Mouse (Mus musculus) midbrain, embryonic 14.5 days (tissue): ENCODE measurements around the gene Scn3b. TPM values are rescaled to one million over a fixed set of nuclear protein-coding genes. Genes with fewer than 3 reads are reported as not detected.

Source experiments
- ATAC-seq: fragments of 200-750 bp; cut with Nextera tagmentation; 2 replicates; pipeline ENCODE4 v1.8.0; 2017; ENCODE audit warnings: moderate number of reproducible peaks, moderate library complexity; ENCODE audit not compliant: low FRiP score, low TSS enrichment
- DNase-seq: peaks from one replicate; pipeline ENCODE4 v3.0.0-alpha.2; 2015
- H3K27ac ChIP-seq: fragments of 300-500 bp; sonication (generic); replicated peaks from 2 replicates; pipeline ENCODE4 v1.5.1; 2014; ENCODE audit warnings: mild to moderate bottlenecking, low read depth, low read length, moderate library complexity
- H3K27me3 ChIP-seq: fragments of 300-500 bp; sonication (generic); 2 replicates; pipeline ENCODE4 v1.6.1; 2014; ENCODE audit warnings: low read length, control low read depth, mixed read lengths; ENCODE audit not compliant: control insufficient read depth, insufficient read depth
- H3K36me3 ChIP-seq: fragments of 300-500 bp; sonication (generic); 2 replicates; pipeline ENCODE4 v1.6.1; 2014; ENCODE audit warnings: low read length, control low read depth; ENCODE audit not compliant: control insufficient read depth, insufficient read depth
- H3K4me1 ChIP-seq: fragments of 300-500 bp; sonication (generic); 2 replicates; pipeline ENCODE4 v1.6.1; 2014; ENCODE audit warnings: mild to moderate bottlenecking, antibody characterized with exemption, low read length, control low read depth; ENCODE audit not compliant: control insufficient read depth, insufficient read depth
- H3K4me2 ChIP-seq: fragments of 300-500 bp; sonication (generic); 2 replicates; pipeline ENCODE4 v1.6.1; 2014; ENCODE audit warnings: mild to moderate bottlenecking, low read length, moderate library complexity
- H3K4me3 ChIP-seq: fragments of 300-500 bp; sonication (generic); replicated peaks from 2 replicates; pipeline ENCODE4 v1.5.1; 2014; ENCODE audit warnings: low read depth, low read length
- H3K9ac ChIP-seq: fragments of 300-500 bp; sonication (generic); replicated peaks from 2 replicates; pipeline ENCODE4 v1.6.1; 2014; ENCODE audit warnings: mild to moderate bottlenecking, low read length, moderate library complexity
- H3K9me3 ChIP-seq: fragments of 300-500 bp; sonication (generic); 2 replicates; pipeline ENCODE4 v1.6.1; 2016; ENCODE audit warnings: low read length, control low read depth, mixed read lengths; ENCODE audit not compliant: control insufficient read depth
- WGBS: fragments of 180-500 bp; shearing (Covaris S2); extraction: QIAGEN DNeasy Blood & Tissue Kit; methylation state at CpG from one replicate; pipeline ENCODE4 v1.1.7; 2014; 5-methylcytosine and 5-hydroxymethylcytosine counted together
- polyA plus RNA-seq: library from polyadenylated mRNA; unstranded; fragments of >200 nt; fragmentation: Nextera tagmentation; extraction: Ambion mirVana; gene quantifications from 2 replicates; pipeline ENCODE4 v1.2.1, GENCODE M21; 2014

The Scn3b gene
- polyA plus RNA-seq, 1 experiment from 2014 or later, result 154 TPM

DNA sequence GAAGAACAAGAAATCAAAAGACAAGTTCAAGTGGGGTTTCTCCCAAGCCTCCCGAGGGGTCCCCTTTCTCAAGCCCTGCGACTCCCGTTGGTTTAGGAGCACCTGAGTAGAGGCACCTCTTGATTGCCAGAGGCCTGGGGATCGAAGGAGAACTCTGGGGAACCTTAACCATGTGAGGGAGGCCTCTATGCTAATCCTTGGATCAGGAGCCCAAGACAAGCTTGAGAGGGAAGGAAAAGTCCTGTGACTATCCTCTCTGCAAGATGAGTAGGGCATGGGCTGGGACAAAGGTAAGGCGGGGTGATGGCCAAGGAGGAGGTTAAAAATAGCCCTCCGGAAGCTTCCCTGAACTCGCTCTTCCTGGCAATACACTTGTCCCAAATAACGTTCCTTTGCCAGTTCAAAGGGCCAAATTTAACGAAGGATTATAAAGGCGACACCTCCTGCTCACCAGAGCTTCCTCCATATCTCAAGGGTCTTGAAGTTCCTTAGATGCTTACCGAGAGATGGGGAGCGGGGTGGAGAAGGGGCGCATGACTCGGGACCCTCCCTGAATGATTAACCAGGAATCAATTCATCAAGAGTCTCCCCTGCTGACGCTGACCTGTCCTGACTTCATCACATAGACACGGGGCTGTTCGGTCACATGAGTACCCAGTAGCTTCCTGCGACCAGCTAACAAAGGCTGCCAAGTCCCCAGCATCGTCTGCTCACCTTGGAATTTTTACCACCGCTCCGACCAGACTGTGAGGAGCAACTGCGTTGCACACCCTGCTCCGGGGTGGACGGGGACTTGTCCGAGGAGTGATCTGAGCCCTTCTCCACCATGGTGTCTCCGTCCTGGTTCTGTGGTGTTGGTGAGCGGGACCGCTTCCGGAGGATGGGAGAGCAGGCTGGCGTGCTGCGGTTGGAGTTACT is 64.0 kb downstream of the Scn3b start:
- Histone ChIP-seq H3K27ac (no peak overlapping the region), H3K27me3 (no peaks in the 10 kb centered on the region), H3K9ac (no peak overlapping the region), H3K36me3 (peaks cover 24% of the 10 kb centered on the region; the same call in 1 of the 2 replicates), H3K4me1 (peaks cover 9% of the 10 kb centered on the region; the same call in 1 of the 2 replicates), H3K4me3 (no peak overlapping the region), H3K4me2 (no peak overlapping the region), H3K9me3 (no peaks in the 10 kb centered on the region)
- 88% methylated on average over 31 of the region's 31 CpGs for whole genome bisulfite sequencing
- ATAC-seq, result no peak
- DNase-seq, result no peak

DNA sequence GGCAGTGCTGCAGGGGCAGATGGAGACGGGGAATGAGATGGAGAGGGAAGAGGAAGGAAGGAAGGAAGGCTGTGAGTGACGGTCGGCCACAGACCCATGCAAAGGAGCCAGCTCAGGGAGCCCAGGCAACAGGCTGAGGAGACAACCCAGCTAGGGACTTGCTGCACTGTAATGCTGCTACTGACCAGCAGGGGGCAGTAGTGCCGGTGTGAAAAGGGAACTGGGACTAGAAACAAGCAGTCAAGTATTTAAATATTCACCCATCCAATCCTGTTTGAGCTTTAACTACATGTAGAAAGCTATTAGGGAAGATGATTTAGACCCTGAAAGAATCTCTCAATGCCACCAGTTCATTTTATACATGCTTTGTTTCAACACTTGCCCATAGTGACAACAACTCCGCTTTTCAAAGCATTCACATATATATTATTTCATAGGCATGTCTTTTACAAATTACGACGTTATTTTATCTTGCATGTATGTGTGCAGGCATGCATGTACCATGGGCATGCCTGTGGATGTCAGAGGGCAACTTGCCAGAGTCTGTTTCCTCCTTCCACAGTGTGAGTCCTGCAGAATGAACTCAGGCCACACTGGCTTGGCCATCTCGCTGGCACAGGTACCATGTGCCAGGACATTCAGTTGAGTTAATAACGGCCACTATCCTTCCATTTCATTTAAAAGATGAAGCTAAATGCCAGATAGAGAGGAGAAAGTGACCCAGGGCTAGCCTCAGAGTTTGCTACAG is 64.8 kb downstream of the Scn3b start:
- Histone ChIP-seq H3K27ac (no peak overlapping the region), H3K36me3 (peaks cover 20% of the 10 kb centered on the region; the same call in 1 of the 2 replicates), H3K27me3 (no peaks in the 10 kb centered on the region), H3K4me1 (peaks cover 9% of the 10 kb centered on the region; the same call in 1 of the 2 replicates), H3K9ac (no peak overlapping the region), H3K4me2 (no peak overlapping the region), H3K4me3 (no peak overlapping the region), H3K9me3 (no peaks in the 10 kb centered on the region)
- peak; percentile 79 for DNase-seq
- 59% methylated on average over 9 of the region's 9 CpGs for WGBS
- no peak for ATAC-seq

DNA sequence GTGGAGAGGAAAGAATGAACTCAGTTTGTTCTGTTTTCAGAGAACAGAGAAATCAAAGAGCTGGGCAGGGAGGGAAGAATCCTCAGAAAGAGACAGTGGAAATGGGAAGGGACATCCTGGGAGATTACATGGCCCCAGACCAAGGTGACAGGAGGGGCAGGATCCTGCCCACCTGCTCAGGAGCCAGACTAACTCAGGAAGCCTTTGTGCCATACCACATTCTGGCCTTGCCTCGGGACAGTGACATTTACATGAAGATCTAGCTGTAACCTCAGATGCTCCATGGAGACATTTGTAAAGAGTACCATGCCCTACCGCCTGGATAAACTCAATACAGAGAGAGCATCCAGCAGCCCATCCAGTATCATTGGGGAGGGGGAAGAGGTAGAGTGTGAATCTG is 65.6 kb downstream of the Scn3b start:
- no peak overlapping the region for H3K4me3 ChIP-seq
- H3K4me1 ChIP-seq, result peaks cover 9% of the 10 kb centered on the region; the same call in 1 of the 2 replicates
- no peaks in the 10 kb centered on the region for H3K27me3 ChIP-seq
- H3K9me3 ChIP-seq, result no peaks in the 10 kb centered on the region
- H3K9ac ChIP-seq, result no peak overlapping the region
- ATAC-seq, result no peak
- H3K4me2 ChIP-seq, result no peak overlapping the region
- no peak for DNase-seq
- no peak overlapping the region for H3K27ac ChIP-seq
- 70% methylated on average over 2 of the region's 2 CpGs for WGBS
- peaks cover 19% of the 10 kb centered on the region; the same call in 1 of the 2 replicates for H3K36me3 ChIP-seq

DNA sequence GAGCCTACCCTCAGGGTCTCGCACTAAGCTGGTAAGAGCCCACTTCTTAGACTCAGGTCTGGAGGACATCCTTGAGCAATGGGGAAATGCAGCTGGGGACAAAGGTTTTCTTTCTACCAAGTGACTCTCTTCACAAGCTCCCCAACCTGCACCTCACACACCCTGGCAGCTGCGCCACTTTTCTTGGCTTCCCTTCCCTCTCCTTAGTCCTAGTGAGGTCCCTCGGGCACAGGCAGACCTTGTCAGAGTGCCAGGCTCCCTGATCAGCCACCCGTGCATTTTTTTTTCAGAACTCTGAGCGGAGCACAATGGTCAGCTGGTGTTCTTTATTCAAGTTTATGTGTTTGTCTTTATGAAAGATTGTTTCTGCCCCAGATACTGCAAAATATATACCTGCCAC is 67.7 kb downstream of the Scn3b start:
- H3K4me3 ChIP-seq, result no peak overlapping the region
- peak; percentile 48 for DNase-seq
- H3K4me2 ChIP-seq, result no peak overlapping the region
- no peaks in the 10 kb centered on the region for H3K27me3 ChIP-seq
- 64% methylated on average over 5 of the region's 5 CpGs for WGBS
- peaks cover 9% of the 10 kb centered on the region; the same call in 1 of the 2 replicates for H3K36me3 ChIP-seq
- H3K27ac ChIP-seq, result peak overlapping the region; percentile 52
- H3K9me3 ChIP-seq, result no peaks in the 10 kb centered on the region
- no peak for ATAC-seq
- H3K9ac ChIP-seq, result no peak overlapping the region
- peaks cover 9% of the 10 kb centered on the region; the same call in 1 of the 2 replicates for H3K4me1 ChIP-seq

DNA sequence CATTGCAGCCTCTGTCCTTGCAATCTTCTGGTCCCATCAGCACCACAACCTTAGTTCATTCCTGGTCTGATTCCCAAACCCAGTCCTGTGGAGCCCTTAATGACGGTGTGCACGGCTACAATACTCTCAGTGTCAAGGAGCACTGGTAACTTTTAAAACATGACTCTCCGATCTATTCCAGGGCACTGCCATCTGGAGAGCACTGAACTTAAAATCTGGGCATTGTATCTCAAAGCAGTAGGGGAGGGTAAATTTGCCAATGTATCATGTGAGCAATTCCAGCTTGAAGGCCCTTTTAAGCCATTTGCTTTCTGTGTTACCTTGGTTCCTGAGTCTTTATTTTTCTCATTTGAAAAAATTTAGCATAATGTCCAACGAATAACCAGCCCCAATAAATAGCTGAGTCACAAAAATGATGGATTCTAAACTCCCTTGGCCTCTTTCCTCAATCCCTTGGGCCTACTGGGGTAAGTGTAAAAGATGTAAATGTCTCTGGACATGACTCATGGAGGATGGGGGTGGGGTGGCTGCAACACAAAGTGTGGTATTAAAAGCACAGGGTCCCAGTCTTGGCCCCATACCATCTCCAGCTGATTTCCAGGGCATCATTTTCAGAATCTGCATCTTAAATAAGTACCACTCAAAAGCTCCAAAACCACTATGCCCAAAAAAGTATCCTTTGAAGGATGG is 68.3 kb downstream of the Scn3b start:
- peak overlapping the region; percentile 52 for H3K27ac ChIP-seq
- DNase-seq (no peak), ATAC-seq (no peak)
- H3K4me3 ChIP-seq, result no peak overlapping the region
- no peaks in the 10 kb centered on the region for H3K27me3 ChIP-seq
- WGBS, result 84% methylated on average over 4 of the region's 4 CpGs
- H3K36me3 ChIP-seq, result peaks cover 9% of the 10 kb centered on the region; the same call in 1 of the 2 replicates
- no peaks in the 10 kb centered on the region for H3K9me3 ChIP-seq
- H3K4me2 ChIP-seq, result no peak overlapping the region
- H3K4me1 ChIP-seq, result peaks cover 9% of the 10 kb centered on the region; the same call in 1 of the 2 replicates
- no peak overlapping the region for H3K9ac ChIP-seq

DNA sequence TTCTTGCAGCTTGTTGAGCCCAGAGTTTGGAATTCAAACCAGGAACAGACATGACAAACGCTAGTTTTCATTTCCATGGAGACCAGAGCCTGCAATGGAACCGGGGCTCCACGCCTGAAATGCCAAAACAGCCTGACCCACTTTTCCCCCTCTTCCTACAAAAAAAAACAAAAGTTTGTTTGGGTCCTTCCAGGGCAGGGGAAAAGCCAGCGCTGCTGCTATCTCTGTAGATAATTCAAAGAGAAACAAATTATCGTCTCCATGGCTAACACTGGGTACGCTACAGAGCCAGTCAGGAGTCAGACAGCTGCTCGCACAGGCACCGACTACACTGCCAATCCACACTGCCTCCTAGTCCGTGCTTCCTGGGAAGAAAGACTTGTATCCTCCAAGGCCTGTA is 70.6 kb downstream of the Scn3b start:
- no peaks in the 10 kb centered on the region for H3K36me3 ChIP-seq
- ATAC-seq, result no peak
- WGBS, result 82% methylated on average over 9 of the region's 9 CpGs
- H3K4me1 ChIP-seq, result peaks cover 9% of the 10 kb centered on the region; the same call in 1 of the 2 replicates
- H3K9me3 ChIP-seq, result no peaks in the 10 kb centered on the region
- no peak overlapping the region for H3K9ac ChIP-seq
- no peak for DNase-seq
- no peaks in the 10 kb centered on the region for H3K27me3 ChIP-seq
- H3K27ac ChIP-seq, result no peak overlapping the region
- H3K4me3 ChIP-seq, result no peak overlapping the region
- no peak overlapping the region for H3K4me2 ChIP-seq

Other genes with a start within 250 kb of the Scn3b start
- not detected in 2 replicates for gene Olfr981, start 247.8 kb upstream of the Scn3b start, polyA plus RNA-seq
- gene Olfr982, start 195.4 kb upstream of the Scn3b start, polyA plus RNA-seq, result not detected in 2 replicates
- not detected in 2 replicates for gene Olfr983, start 175.6 kb upstream of the Scn3b start, polyA plus RNA-seq
- gene Olfr984, start 155.0 kb upstream of the Scn3b start, polyA plus RNA-seq, result not detected in 2 replicates
- not detected in 2 replicates for gene Olfr985, start 139.0 kb upstream of the Scn3b start, polyA plus RNA-seq
- not detected in 2 replicates for gene Tmem225, start 121.1 kb upstream of the Scn3b start, polyA plus RNA-seq
- not detected in 2 replicates for gene Olfr986, start 88.3 kb upstream of the Scn3b start, polyA plus RNA-seq
- 11.6 and 11.7 TPM in 2 replicates for gene Zfp202, start 76.9 kb upstream of the Scn3b start, polyA plus RNA-seq